Mouse (Mus musculus) liver, adult 10 weeks (tissue): Measurements from ENCODE around the gene Rdh16. TPM values are rescaled to one million over a fixed set of nuclear protein-coding genes. Genes with fewer than 3 reads are reported as not detected.

Experiments used
- polyA plus RNA-seq: library from polyadenylated mRNA; stranded (reverse); fragments of 350-450 nt; fragmentation: Illumina TruSeq; extraction: RNeasy Lipid Tissue Mini Kit (QIAGEN cat#74804); gene quantifications from one replicate; pipeline ENCODE4 v1.2.3, GENCODE M21; 2014; ENCODE audit warnings: low read depth, low replicate concordance

Rdh16 gene
- 120 TPM for polyA plus RNA-seq

DNA sequence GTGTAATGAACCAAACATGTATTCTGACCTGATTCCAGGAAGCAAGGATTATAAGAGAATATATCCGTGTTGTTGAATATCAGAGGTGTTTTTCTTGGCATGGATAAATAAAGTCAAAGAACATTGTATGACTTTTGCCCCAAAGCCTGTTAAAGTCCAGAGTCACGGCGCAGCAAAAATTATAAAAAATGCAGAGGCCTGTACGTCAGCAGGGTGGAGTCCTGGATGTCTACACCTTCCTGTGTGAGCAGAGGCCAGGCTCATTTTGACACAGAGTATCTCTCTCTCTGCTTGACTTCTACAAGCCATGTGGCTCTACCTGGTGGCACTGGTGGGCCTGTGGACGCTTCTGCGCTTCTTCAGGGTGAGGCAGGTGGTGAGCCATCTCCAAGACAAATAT is at the start of gene Rdh16:
Gene Rdh16, plus strand, starts transcription at position 262 of the 400 bp plus-strand sequence.

DNA sequence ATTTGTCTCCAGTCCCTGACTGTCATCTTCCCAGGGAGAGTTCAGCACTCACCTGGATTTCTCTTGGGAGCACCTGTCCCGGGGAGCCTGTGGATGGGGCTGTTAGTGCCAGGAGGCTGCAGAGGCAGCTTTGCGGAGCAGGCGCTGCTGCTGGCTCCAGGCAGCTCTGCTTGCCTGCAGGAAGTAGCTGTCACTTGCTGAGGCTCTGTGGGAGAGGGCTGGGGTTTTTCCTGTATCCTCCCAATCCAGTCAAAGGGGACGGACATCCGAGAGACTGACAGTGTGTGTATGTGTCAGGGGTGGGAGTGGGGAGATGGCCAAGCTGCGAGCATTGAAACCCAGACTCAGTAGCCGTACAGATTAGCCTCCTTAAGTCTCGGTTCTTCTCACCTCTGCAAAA is 49.4 kb upstream of the Rdh16 start, which contains the start of gene Gpr182:
Gene Gpr182, minus strand, starts transcription at position 185 of the 400 bp plus-strand sequence.

GRCm38 (mm10) chr10:127759181-127760110 is 41.5 kb upstream of the Rdh16 start, which contains the start of the genes Rdh1 and Rdh16f1:
Rdh1 (plus strand) TSS chr10:127759721.
Rdh16f1 (plus strand) TSS chr10:127759787.

DNA sequence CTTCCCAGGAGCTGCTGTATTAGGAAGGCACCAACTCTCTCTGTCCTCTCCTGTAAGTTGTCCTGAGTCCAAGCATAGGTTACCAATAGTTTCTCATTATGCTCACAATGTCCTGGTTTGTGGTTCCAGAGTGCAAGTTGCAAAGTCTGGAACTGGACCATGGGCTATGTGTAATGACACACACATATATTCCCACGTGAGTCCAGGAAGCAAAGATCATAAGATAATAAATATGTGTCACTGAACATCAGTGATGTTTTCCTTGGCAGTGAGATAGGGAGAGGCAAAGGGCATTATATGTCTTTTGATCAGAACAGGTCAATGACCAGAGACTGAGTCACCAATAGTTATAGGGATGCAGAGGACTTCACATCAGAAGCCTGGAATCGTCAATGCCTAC is 24.9 kb upstream of the Rdh16 start, which contains the start of gene Rdh9:
Gene Rdh9, plus strand, starts transcription at position 376 of the 400 bp plus-strand sequence.

GRCm38 (mm10) chr10:127849628-127850027 is 48.7 kb downstream of the Rdh16 start, which contains the start of gene Rdh19:
Rdh19 (plus strand) TSS chr10:127849928.

GRCm38 (mm10) chr10:127866232-127866631 is 65.3 kb downstream of the Rdh16 start, which contains the start of gene Rdh16f2:
Rdh16f2 (plus strand) TSS chr10:127866474.

GRCm38 (mm10) chr10:127888605-127889004 is 87.7 kb downstream of the Rdh16 start, which contains the start of gene Rdh7:
Rdh7 (minus strand) TSS chr10:127888817.

Other genes starting within 250 kb of the Rdh16 start
- 30.4 TPM for gene Lrp1, start 180.0 kb upstream of the Rdh16 start, polyA plus RNA-seq
- gene Stat6, start 158.2 kb upstream of the Rdh16 start, polyA plus RNA-seq, result 15.3 TPM
- gene Nemp1, start 134.3 kb upstream of the Rdh16 start, polyA plus RNA-seq, result 4.2 TPM
- 1.2 TPM for gene Nab2, start 132.6 kb upstream of the Rdh16 start, polyA plus RNA-seq
- not detected for gene Myo1a, start 96.0 kb upstream of the Rdh16 start, polyA plus RNA-seq
- not detected for gene Tac2, start 76.7 kb upstream of the Rdh16 start, polyA plus RNA-seq
- gene Zbtb39, start 61.6 kb upstream of the Rdh16 start, polyA plus RNA-seq, result 3.2 TPM
- 4.1 TPM for gene Gpr182, start 49.4 kb upstream of the Rdh16 start, polyA plus RNA-seq
- gene Rdh1, start 41.4 kb upstream of the Rdh16 start, polyA plus RNA-seq, result 0.48 TPM
- gene Rdh16f1, start 41.4 kb upstream of the Rdh16 start, polyA plus RNA-seq, result 0.74 TPM
- 71.6 TPM for gene Rdh9, start 24.8 kb upstream of the Rdh16 start, polyA plus RNA-seq
- not detected for gene Rdh19, start 48.8 kb downstream of the Rdh16 start, polyA plus RNA-seq
- 138 TPM for gene Rdh16f2, start 65.3 kb downstream of the Rdh16 start, polyA plus RNA-seq
- 595 TPM for gene Rdh7, start 87.7 kb downstream of the Rdh16 start, polyA plus RNA-seq
- 27.0 TPM for gene Sdr9c7, start 97.4 kb downstream of the Rdh16 start, polyA plus RNA-seq
- gene Hsd17b6, start 206.5 kb downstream of the Rdh16 start, polyA plus RNA-seq, result 319 TPM
- gene Prim1, start 214.0 kb downstream of the Rdh16 start, polyA plus RNA-seq, result 4.3 TPM
- gene Naca, start 234.4 kb downstream of the Rdh16 start, polyA plus RNA-seq, result 612 TPM